Mouse (Mus musculus): ENCODE measurements around the gene Cxcl15. TPM values are rescaled to one million over a fixed set of nuclear protein-coding genes. Genes with fewer than 3 reads are reported as not detected.
"Not testable (repeated sequence)": the region's sequence is repeated elsewhere in the genome, so short reads cannot be mapped to it uniquely, and the experiment has no call there.

Gene Cxcl15
- polyA plus RNA-seq, 1 experiment, result not detected

GRCm38 (mm10) chr5:90789306-90790073, 4.8 kb upstream of the Cxcl15 start:
- TF ChIP-seq CTCF (IDR thresholded peaks at IDR 0.05; ENCODE audit: extremely low read depth, insufficient read depth, insufficient read length, insufficient replicate concordance) (no peak), POLR2A (IDR thresholded peaks at IDR 0.05; ENCODE audit: low read depth, low read length) (no peak)
- Histone ChIP-seq H3K27ac (ENCODE audit: insufficient read depth, low read length) (no peak overlapping the region), H3K27me3 (ENCODE audit: control insufficient read depth, insufficient read depth, low read length) (no peaks in the 10 kb centered on the region), H3K4me1 (ENCODE audit: control insufficient read depth, insufficient read depth, insufficient read length) (no peaks in the 10 kb centered on the region; the same call in 1 of the 2 replicates), H3K4me3 (ENCODE audit: extremely low read depth, insufficient read depth, insufficient read length) (no peak overlapping the region), H3K36me3 (ENCODE audit: control insufficient read depth, insufficient read depth, low read length) (no peaks in the 10 kb centered on the region)
- WGBS, result 13% methylated on average over 11 of the region's 11 CpGs
- no peak for DNase-seq (ENCODE audit: low read depth in 1 of 2, low spot score in 2 of 2)

GRCm38 (mm10) chr5:90790074-90790502, 4.2 kb upstream of the Cxcl15 start:
- Histone ChIP-seq H3K27me3 (ENCODE audit: control insufficient read depth, insufficient read depth, low read length) (no peaks in the 10 kb centered on the region), H3K36me3 (ENCODE audit: control insufficient read depth, insufficient read depth, low read length) (no peaks in the 10 kb centered on the region), H3K27ac (ENCODE audit: insufficient read depth, low read length) (no peak overlapping the region), H3K4me3 (ENCODE audit: extremely low read depth, insufficient read depth, insufficient read length) (no peak overlapping the region), H3K4me1 (ENCODE audit: control insufficient read depth, insufficient read depth, insufficient read length) (no peaks in the 10 kb centered on the region; the same call in 1 of the 2 replicates)
- 8% methylated on average over 8 of the region's 8 CpGs for WGBS
- no peak for DNase-seq (ENCODE audit: low read depth in 1 of 2, low spot score in 2 of 2)
- TF ChIP-seq POLR2A (IDR thresholded peaks at IDR 0.05; ENCODE audit: low read depth, low read length) (no peak), CTCF (IDR thresholded peaks at IDR 0.05; ENCODE audit: extremely low read depth, insufficient read depth, insufficient read length, insufficient replicate concordance) (no peak)

- not testable (repeated sequence) for H3K27me3 ChIP-seq (ENCODE audit: control insufficient read depth, insufficient read depth, low read length); H3K4me1 ChIP-seq (ENCODE audit: control insufficient read depth, insufficient read depth, insufficient read length); DNase-seq (ENCODE audit: low read depth in 1 of 2, low spot score in 2 of 2); H3K36me3 ChIP-seq (ENCODE audit: control insufficient read depth, insufficient read depth, low read length); H3K4me3 ChIP-seq (ENCODE audit: extremely low read depth, insufficient read depth, insufficient read length); H3K27ac ChIP-seq (ENCODE audit: insufficient read depth, low read length)
- 88% methylated on average over 2 of the region's 2 CpGs for WGBS
Observed at GRCm38 (mm10) chr5:90795392-90795791, 1.1 kb downstream of the Cxcl15 start.

GRCm38 (mm10) chr5:90804574-90804973, 10.2 kb downstream of the Cxcl15 start:
- no peaks in the 10 kb centered on the region for H3K4me1 ChIP-seq (ENCODE audit: control insufficient read depth, insufficient read depth, insufficient read length)
- TF ChIP-seq CTCF (IDR thresholded peaks at IDR 0.05; ENCODE audit: extremely low read depth, insufficient read depth, insufficient read length, insufficient replicate concordance) (no peak), POLR2A (IDR thresholded peaks at IDR 0.05; ENCODE audit: low read depth, low read length) (no peak)
- DNase-seq (ENCODE audit: low read depth in 1 of 2, low spot score in 2 of 2), result no peak
- no peak overlapping the region for H3K4me3 ChIP-seq (ENCODE audit: extremely low read depth, insufficient read depth, insufficient read length)
- no peaks in the 10 kb centered on the region for H3K27me3 ChIP-seq (ENCODE audit: control insufficient read depth, insufficient read depth, low read length)
- no peaks in the 10 kb centered on the region for H3K36me3 ChIP-seq (ENCODE audit: control insufficient read depth, insufficient read depth, low read length)
- no peak overlapping the region for H3K27ac ChIP-seq (ENCODE audit: insufficient read depth, low read length)

GRCm38 (mm10) chr5:90806050-90806449, 11.7 kb downstream of the Cxcl15 start:
- Histone ChIP-seq H3K4me3 (ENCODE audit: extremely low read depth, insufficient read depth, insufficient read length) (no peak overlapping the region), H3K27me3 (ENCODE audit: control insufficient read depth, insufficient read depth, low read length) (no peaks in the 10 kb centered on the region), H3K4me1 (ENCODE audit: control insufficient read depth, insufficient read depth, insufficient read length) (no peaks in the 10 kb centered on the region), H3K36me3 (ENCODE audit: control insufficient read depth, insufficient read depth, low read length) (no peaks in the 10 kb centered on the region), H3K27ac (ENCODE audit: insufficient read depth, low read length) (no peak overlapping the region)
- no peak for TF ChIP-seq POLR2A (IDR thresholded peaks at IDR 0.05; ENCODE audit: low read depth, low read length)
- TF ChIP-seq CTCF (IDR thresholded peaks at IDR 0.05; ENCODE audit: extremely low read depth, insufficient read depth, insufficient read length, insufficient replicate concordance), result no peak
- DNase-seq (ENCODE audit: low read depth in 1 of 2, low spot score in 2 of 2), result no peak

GRCm38 (mm10) chr5:90807176-90807950, 13.0 kb downstream of the Cxcl15 start:
- H3K4me1 ChIP-seq (ENCODE audit: control insufficient read depth, insufficient read depth, insufficient read length), result no peaks in the 10 kb centered on the region
- H3K27ac ChIP-seq (ENCODE audit: insufficient read depth, low read length), result no peak overlapping the region
- no peak overlapping the region for H3K4me3 ChIP-seq (ENCODE audit: extremely low read depth, insufficient read depth, insufficient read length)
- no peaks in the 10 kb centered on the region for H3K36me3 ChIP-seq (ENCODE audit: control insufficient read depth, insufficient read depth, low read length)
- no peak for DNase-seq (ENCODE audit: low read depth in 1 of 2, low spot score in 2 of 2)
- WGBS, result 79% methylated on average over 3 of the region's 3 CpGs
- TF ChIP-seq CTCF (IDR thresholded peaks at IDR 0.05; ENCODE audit: extremely low read depth, insufficient read depth, insufficient read length, insufficient replicate concordance), result no peak
- TF ChIP-seq POLR2A (IDR thresholded peaks at IDR 0.05; ENCODE audit: low read depth, low read length), result no peak
- no peaks in the 10 kb centered on the region for H3K27me3 ChIP-seq (ENCODE audit: control insufficient read depth, insufficient read depth, low read length)

GRCm38 (mm10) chr5:90819756-90820155, 25.4 kb downstream of the Cxcl15 start:
- DNase-seq (ENCODE audit: low read depth in 1 of 2, low spot score in 2 of 2), result no peak
- no peaks in the 10 kb centered on the region for H3K27me3 ChIP-seq (ENCODE audit: control insufficient read depth, insufficient read depth, low read length)
- no peak overlapping the region for H3K27ac ChIP-seq (ENCODE audit: insufficient read depth, low read length)
- no peaks in the 10 kb centered on the region for H3K4me1 ChIP-seq (ENCODE audit: control insufficient read depth, insufficient read depth, insufficient read length)
- no peaks in the 10 kb centered on the region for H3K36me3 ChIP-seq (ENCODE audit: control insufficient read depth, insufficient read depth, low read length)
- no peak overlapping the region for H3K4me3 ChIP-seq (ENCODE audit: extremely low read depth, insufficient read depth, insufficient read length)
- TF ChIP-seq POLR2A (IDR thresholded peaks at IDR 0.05; ENCODE audit: low read depth, low read length) (no peak), CTCF (IDR thresholded peaks at IDR 0.05; ENCODE audit: extremely low read depth, insufficient read depth, insufficient read length, insufficient replicate concordance) (no peak)
